Mouse (Mus musculus): ENCODE measurements around the gene Tex33.
A peak's percentile ranks its signal among the peaks of the same experiment; 100 is the strongest.

Tex33 gene

DNA sequence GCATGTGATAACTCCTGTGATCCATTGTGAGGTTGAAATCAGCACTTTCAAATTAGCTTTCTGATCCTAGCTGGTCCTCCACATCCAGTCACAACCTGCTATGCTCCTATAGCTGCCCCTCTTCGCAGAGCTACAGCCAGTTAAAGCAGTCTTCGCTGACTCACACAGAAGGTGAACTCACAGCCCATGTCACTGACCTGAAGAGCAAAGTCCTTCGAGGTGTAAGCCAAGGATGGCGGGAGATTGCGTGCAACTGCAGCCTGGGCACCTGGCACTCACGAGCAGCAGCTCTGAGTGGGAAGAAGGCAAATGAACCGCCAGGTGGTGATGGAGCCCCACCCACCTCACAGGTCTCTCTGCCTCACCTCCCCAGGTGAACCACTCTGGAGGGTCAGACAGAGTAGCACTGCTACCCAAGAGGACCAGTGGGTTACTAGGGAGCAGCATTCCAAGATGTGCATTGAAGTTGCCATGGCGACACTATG is at the start of gene Tex33:
Tex33 (minus strand) TSS at position 435 of the 485 bp plus-strand sequence.
- no peak for DNase-seq

- no peak for DNase-seq
Observed at GRCm38 (mm10) chr15:78443857-78444256, 48.1 kb upstream of the Tex33 start.

- DNase-seq: no peak
Observed at GRCm38 (mm10) chr15:78442231-78442630, 46.5 kb upstream of the Tex33 start.

DNA sequence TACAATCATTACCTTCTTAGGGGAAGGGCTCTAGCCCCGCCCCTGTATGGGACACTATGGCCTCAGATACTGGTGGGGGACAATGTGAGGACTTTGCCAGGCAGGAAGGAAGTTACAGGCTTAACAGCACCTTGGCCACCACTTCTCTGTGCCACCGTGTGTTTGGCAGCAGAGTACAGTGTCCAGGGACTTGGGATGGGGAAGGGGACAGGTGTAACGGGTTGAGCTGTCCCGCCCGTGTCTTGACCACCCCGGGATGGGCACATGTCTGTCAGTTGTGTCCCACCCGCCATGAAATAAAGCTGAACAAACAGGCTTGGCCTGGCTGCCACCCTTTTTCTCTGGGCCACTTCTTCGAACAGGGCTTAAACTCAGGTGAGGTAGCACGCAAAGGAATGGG is 43.3 kb upstream of the Tex33 start:
- no peak for DNase-seq

GRCm38 (mm10) chr15:78438505-78438904 is 42.8 kb upstream of the Tex33 start:
- DNase-seq: no peak

GRCm38 (mm10) chr15:78438018-78438394 is 42.3 kb upstream of the Tex33 start:
- DNase-seq: no peak

- no peak for DNase-seq
Observed at GRCm38 (mm10) chr15:78437237-78438017, 41.7 kb upstream of the Tex33 start.

GRCm38 (mm10) chr15:78436380-78437192 is 40.9 kb upstream of the Tex33 start:
- DNase-seq: no peak

- DNase-seq: no peak
Observed at GRCm38 (mm10) chr15:78435681-78436080, 40.0 kb upstream of the Tex33 start.

GRCm38 (mm10) chr15:78434896-78435520 is 39.3 kb upstream of the Tex33 start:
- DNase-seq: peak in 1 of 2 experiments; percentile 17

DNA sequence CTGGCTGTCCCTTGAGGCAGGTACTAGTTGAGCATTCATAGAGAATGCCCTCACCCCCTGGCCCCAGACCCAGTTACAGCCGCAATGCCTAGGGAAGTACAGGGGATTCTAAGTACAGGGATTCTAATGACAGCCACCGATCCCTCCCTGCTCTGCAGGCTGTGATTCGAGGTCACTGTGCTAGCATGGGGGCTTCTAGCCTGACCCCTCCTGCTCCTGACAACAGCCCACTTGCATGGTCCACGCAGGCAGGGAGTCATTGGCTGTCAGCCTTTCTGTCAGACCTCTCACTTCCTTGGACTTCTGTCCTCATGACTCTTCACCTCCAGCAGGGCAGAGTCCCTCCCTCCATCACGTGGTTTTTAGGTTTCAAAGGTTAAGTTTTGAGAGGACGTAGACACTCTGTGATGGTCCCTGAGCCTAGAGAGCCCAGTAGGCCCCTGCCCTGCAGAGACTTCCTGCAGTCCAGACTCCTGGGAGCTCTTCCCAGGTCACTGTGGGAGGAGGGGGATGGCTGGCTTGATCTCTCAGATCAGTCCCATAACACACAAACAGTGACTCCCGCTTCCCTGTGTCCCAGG is 35.9 kb upstream of the Tex33 start:
- no peak for DNase-seq

DNA sequence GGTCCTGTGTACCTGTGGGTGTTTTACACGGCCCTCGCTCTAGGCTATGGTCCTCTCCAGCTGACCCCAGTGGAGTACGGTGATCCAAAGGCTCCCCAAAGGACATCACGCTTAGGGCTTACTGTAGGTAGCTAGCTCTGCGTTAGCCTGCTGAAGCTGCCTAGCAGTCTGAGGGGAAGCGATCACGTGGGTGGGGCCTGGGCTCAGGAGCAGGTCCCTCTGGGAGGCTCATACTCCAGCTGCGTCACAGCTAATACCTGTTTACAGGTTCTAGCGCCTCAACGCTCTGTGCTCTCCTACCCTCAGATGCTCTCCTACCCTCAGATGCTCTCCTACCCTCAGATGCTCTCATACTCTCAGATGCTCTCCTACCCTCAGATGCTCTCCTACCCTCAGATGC is 35.2 kb upstream of the Tex33 start:
- DNase-seq: no peak

DNA sequence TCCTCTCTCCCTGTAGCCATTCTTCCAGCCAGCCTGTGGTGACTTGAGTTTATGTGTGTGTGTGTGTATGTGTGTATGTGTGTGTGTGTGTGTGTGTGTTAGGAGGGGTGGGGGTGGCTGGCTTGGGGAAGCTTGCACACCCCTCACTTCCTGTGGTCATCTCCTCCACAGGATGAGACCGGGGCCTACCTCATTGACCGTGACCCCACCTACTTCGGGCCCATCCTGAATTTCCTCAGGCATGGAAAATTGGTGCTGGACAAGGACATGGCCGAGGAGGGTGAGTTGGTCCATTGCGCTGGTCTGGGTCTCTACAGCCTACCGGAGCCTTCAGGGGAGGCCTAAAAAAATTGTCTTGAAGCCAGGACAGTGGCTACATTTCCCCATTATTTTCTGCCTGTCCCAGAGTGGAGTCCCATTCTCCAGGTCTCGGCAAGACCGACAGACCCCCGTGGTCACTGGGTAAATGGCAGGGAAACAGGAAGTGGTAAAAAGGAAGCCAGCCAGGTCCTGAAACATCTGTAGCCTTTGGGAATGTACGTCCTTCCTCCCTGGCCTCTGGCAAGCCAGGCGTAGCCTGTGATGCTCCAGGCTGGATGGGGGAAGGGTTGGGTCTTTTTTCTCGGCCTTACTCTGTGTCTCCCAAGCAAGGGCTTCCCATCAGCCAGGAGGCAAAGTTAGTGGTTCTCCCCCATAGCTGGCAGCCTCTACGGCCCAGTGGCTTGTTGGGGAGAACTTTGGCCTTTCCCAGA is 34.3 kb upstream of the Tex33 start:
- no peak for DNase-seq

DNA sequence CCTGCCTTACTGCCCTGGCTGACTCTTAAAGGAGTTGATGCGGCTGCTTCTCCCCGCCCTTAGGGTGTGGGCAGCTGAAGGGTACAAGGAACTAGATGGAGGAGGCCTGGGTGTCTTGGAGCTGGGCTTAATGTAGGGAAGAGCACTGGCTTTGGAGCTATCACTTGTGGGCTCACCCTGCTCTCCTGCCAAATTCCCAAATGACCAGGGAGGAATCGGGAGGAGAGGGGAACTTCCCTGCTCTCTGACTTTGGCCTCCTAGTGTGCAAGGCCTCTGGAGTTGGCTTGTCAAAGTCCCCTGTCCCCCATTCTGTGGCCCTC is 33.4 kb upstream of the Tex33 start:
- no peak for DNase-seq

- DNase-seq: no peak
Observed at GRCm38 (mm10) chr15:78428391-78429138, 32.9 kb upstream of the Tex33 start, which contains the start of gene Kctd17. Gene Kctd17 (plus strand): TSS chr15:78428564.

GRCm38 (mm10) chr15:78425230-78425629 is 29.5 kb upstream of the Tex33 start:
- DNase-seq: no peak

DNA sequence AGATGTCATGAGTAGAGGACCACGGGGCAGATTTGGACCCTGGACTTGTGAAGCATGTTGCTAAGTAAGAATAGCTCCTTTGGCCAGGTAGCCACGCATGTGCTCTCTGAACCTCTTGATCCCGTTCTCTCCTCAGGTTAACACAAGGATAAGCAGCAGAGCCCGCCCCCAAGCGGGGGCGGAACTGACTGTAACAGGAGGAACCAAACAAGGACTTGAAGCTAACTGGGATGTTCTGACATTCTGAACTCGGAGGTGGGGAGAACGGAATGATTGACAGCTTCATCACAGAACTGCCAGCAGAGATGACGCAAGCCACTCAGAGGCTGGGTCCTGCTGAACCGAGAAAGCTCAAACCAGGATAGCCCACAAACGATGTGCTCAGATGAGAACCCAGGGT is 28.8 kb upstream of the Tex33 start:
- DNase-seq: no peak

DNA sequence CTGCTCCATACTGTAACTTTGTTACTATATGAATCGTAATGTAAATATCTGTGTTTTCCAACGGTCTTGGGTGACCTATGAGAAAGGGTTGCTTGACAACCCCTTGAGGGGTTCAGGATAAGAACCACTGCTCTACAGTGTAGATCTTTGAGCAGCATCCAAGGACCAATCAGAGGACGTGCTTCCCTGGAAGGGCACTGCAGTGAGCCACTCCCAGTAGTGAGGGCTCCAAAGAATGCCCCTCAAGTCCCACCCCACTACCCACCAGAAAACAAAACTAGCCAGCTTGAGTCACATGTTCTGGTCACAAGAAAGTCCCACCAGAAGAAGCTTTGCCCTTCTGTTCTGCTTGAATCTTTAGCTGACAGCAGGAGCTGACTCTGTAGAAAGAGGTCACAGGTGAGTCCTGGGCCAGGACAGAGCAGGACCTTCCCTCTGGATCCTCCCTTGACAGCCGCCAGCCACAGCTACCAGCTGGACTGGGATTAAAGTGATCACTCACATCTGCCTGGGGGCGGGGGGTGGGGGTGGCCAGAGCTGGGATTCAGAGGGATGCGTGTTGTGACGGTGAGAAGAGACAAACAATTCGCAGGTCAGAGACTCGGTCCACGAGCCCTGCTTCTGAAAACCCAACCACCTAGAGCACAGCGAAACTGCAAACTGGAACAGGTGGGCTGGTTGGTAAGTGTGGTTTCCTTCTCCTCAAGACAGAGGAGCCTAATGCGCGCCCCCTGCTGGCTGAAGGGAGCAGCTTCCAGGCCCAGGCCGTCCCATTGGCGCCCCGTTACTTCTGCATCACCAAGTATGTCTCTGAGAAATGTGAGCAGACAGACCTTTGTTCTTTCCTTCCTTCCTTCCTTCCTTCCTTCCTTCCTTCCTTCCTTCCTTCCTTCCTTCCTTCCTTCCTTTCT is 26.6 kb upstream of the Tex33 start:
- peak; percentile 92 to 93 for DNase-seq

DNA sequence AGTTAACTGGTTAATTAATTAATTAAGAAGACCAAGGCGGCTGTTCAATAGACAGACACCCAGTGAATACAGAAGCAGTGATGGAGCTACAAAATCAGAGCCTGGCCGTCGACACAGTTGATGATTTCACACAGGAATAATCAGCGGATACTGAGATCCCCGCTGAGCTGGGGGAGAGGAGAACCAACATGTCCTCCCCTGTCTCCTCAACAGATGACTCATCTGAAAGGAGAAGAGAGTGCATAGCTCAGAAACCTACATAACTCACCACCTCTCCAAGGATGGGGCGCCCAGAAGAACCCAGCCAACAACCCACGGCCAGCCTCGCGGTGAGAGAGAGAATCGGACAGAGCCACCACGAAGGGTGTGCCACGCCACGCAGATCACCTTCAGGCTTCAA is 24.7 kb upstream of the Tex33 start:
- DNase-seq: no peak

GRCm38 (mm10) chr15:78416937-78417336 is 21.2 kb upstream of the Tex33 start:
- no peak for DNase-seq

DNA sequence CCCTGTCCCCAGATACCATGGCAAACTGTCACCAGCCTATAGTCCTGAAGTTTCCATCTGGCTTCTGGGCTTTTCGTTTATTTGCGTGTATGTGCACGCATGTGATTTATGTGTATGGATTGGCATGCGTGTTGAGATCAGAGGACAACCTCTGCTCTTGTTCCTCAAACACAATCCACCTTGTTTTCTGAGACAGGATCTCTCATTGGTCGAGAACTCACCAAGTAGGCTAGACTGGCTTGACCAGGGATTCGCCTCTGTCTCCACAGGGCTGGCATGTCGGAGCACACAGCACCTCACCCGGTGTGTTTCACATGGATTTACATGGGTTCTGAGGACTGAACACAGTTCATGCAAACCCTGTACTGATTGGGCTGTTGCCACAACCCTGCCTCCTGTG is 18.4 kb upstream of the Tex33 start:
- no peak for DNase-seq
